Mouse (Mus musculus): Measurements from ENCODE around the gene Rfxank. TPM values are rescaled to one million over a fixed set of nuclear protein-coding genes. Genes with fewer than 3 reads are reported as not detected.

Rfxank gene
- polyA plus RNA-seq, 1 experiment, result 24.8 TPM

DNA sequence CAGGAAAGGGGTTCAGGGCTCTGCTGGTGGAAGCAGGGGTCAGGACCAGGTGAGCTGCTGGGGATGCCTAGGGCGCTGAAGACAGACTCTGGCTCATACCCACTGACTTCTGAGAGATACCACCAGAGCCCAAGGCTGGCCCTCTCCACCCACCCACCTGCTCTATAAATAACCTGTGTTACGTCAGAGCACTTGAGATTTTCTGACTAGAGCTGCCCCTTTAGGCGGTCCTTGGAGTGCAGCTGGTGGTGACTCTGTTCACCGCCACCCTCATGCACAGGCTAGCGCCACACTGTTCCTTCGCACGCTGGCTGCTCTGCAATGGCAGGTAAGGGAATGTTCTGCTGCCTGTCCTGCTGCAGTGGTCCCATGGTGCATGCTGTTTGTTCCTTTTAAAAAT is 35.1 kb upstream of the Rfxank start:
- WGBS, result 76% methylated on average over 7 of the region's 7 CpGs

DNA sequence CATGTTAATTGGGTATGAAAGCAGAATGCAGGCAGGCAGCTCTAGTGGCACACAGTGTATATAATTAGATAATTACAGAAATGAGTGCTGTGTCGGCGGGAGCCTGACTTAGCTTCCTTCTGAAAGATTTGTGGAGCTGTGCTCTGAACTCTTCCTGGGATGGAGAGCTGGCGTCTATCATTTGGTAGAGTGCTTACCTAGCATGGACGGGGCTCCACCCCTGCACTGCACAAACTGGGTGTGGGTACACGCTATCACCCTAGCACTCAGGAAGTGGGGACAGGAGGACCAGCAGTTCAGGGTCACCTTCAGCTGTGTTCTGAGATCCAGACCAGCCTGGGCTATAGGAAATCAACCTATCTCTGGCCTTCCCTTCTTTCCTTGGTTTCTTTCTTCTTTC is 34.4 kb upstream of the Rfxank start:
- H3K27me3 ChIP-seq (ENCODE audit: control insufficient read depth, insufficient read depth, low read length), result no peaks in the 10 kb centered on the region
- DNase-seq, result no peak
- WGBS, result 81% methylated on average over 5 of the region's 5 CpGs
- H3K4me3 ChIP-seq (replicated peaks; ENCODE audit: insufficient read depth, low read depth, low read length), result no peak overlapping the region
- H3K4me1 ChIP-seq (ENCODE audit: control insufficient read depth, insufficient read depth, low read length), result peaks cover 14% of the 10 kb centered on the region
- H3K27ac ChIP-seq (ENCODE audit: insufficient read depth, low read length), result no peak overlapping the region
- TF ChIP-seq POLR2A (IDR thresholded peaks at IDR 0.05; ENCODE audit: borderline replicate concordance, insufficient read depth, low read length) (no peak), CTCF (IDR thresholded peaks at IDR 0.05; ENCODE audit: borderline replicate concordance, insufficient read depth, low read depth, low read length) (no peak)

More for the DNA sequence above, 35.1 kb upstream of the Rfxank start:
- Histone ChIP-seq H3K27ac (ENCODE audit: insufficient read depth, low read length) (no peak overlapping the region), H3K27me3 (ENCODE audit: control insufficient read depth, insufficient read depth, low read length) (no peaks in the 10 kb centered on the region), H3K4me1 (ENCODE audit: control insufficient read depth, insufficient read depth, low read length) (peaks cover 14% of the 10 kb centered on the region), H3K4me3 (replicated peaks; ENCODE audit: insufficient read depth, low read depth, low read length) (no peak overlapping the region)
- DNase-seq, result no peak
- TF ChIP-seq CTCF (IDR thresholded peaks at IDR 0.05; ENCODE audit: borderline replicate concordance, insufficient read depth, low read depth, low read length), result no peak
- TF ChIP-seq POLR2A (IDR thresholded peaks at IDR 0.05; ENCODE audit: borderline replicate concordance, insufficient read depth, low read length), result no peak

DNA sequence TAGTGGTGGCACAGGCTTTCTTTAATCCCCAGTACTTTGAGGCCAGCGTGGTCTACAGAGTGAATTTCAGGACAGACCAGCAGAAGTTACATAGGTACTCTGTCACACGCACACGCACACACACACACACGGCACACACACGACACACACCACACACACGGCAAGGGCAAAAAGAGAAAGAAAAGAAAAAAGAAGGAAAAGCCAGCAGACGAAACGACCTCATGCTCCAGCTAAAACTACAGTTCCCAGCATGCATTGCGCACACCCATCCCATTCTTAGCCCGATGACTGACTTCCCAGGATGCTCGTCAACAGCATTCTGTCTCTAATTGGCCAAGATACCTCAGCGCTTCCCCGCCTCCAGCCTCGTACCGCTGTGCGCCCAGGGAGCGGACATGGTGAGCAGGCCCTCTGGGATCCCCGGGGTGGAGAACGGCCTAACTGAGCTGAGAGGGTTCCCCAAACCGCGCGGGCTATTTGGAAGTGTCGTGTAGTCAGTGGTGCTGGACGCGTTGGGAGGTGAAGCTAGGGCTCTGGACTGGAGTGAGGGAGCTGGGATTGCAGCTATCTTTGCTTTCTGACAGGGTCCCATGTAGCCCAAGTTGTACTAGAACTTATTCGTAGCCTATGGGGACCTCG is 33.2 kb upstream of the Rfxank start, which contains the start of gene Tmem161a:
TSS of gene Tmem161a (plus strand) at position 314 of the 639 bp plus-strand sequence.
- 0 out of 2 replicates have a peak within 1 kb of the TSS, but pooled peaks have one; percentile 42 for H3K27ac ChIP-seq (ENCODE audit: insufficient read depth, low read length)
- 2% methylated on average over 27 of the region's 27 CpGs for WGBS
- TF ChIP-seq POLR2A (IDR thresholded peaks at IDR 0.05; ENCODE audit: borderline replicate concordance, insufficient read depth, low read length) (peak; percentile 90), CTCF (IDR thresholded peaks at IDR 0.05; ENCODE audit: borderline replicate concordance, insufficient read depth, low read depth, low read length) (no peak)

DNA sequence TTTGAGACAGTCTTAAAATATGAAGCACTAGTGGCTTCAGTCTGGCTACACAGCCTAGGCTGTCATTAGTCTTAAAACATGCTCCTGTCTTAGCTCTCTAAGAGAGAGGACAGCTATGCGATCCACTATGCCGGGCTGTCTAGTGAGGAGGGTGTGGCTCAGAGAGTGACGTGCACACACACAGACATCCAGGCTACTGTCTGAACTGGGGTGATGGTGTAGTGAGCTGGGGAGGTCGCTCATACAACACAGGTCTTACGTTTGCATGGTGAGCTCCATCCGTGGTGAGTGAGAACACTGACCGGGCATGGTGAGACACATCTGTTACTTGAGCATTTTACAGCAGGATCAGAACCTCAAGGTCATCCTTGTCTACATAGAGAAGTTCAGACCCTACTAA is 32.3 kb upstream of the Rfxank start:
- Histone ChIP-seq H3K27me3 (ENCODE audit: control insufficient read depth, insufficient read depth, low read length) (no peaks in the 10 kb centered on the region), H3K4me3 (replicated peaks; ENCODE audit: insufficient read depth, low read depth, low read length) (no peak overlapping the region), H3K27ac (ENCODE audit: insufficient read depth, low read length) (no peak overlapping the region), H3K4me1 (ENCODE audit: control insufficient read depth, insufficient read depth, low read length) (peaks cover 14% of the 10 kb centered on the region)
- WGBS, result 89% methylated on average over 7 of the region's 7 CpGs
- no peak for TF ChIP-seq POLR2A (IDR thresholded peaks at IDR 0.05; ENCODE audit: borderline replicate concordance, insufficient read depth, low read length)
- no peak for TF ChIP-seq CTCF (IDR thresholded peaks at IDR 0.05; ENCODE audit: borderline replicate concordance, insufficient read depth, low read depth, low read length)
- no peak for DNase-seq

More for the DNA sequence above, 33.2 kb upstream of the Rfxank start, which contains the start of gene Tmem161a:
- Histone ChIP-seq H3K4me3 (replicated peaks; ENCODE audit: insufficient read depth, low read depth, low read length) (peak within 1 kb of the TSS; percentile 95), H3K27me3 (ENCODE audit: control insufficient read depth, insufficient read depth, low read length) (no peaks in the 10 kb centered on the region), H3K4me1 (ENCODE audit: control insufficient read depth, insufficient read depth, low read length) (peaks cover 14% of the 10 kb centered on the region)
- peak; percentile 91 to 94 for DNase-seq

DNA sequence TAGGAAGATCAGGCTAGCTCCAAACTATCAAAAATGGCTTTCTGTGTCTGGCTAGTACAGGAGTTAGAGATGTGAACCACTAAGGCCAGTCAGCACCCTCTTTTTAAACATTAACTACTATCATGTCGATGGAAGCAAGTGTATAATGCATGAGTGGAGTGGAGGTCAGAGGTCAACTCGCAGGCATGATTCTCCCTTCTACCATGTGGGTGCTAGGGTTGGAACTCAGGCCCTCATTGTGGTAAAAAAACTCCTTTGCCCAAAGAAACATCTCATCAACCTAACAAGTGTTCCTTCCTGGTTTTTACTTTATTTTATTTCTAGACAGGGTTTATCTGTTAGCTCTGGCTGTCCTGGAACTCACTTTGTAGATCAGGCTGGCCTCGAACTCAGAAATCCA is 31.8 kb upstream of the Rfxank start:
- 64% methylated on average over 3 of the region's 3 CpGs for WGBS
- no peak for DNase-seq
- TF ChIP-seq POLR2A (IDR thresholded peaks at IDR 0.05; ENCODE audit: borderline replicate concordance, insufficient read depth, low read length) (no peak), CTCF (IDR thresholded peaks at IDR 0.05; ENCODE audit: borderline replicate concordance, insufficient read depth, low read depth, low read length) (no peak)
- no peak overlapping the region for H3K27ac ChIP-seq (ENCODE audit: insufficient read depth, low read length)
- no peak overlapping the region for H3K4me3 ChIP-seq (replicated peaks; ENCODE audit: insufficient read depth, low read depth, low read length)
- H3K27me3 ChIP-seq (ENCODE audit: control insufficient read depth, insufficient read depth, low read length), result no peaks in the 10 kb centered on the region
- H3K4me1 ChIP-seq (ENCODE audit: control insufficient read depth, insufficient read depth, low read length), result peaks cover 14% of the 10 kb centered on the region

DNA sequence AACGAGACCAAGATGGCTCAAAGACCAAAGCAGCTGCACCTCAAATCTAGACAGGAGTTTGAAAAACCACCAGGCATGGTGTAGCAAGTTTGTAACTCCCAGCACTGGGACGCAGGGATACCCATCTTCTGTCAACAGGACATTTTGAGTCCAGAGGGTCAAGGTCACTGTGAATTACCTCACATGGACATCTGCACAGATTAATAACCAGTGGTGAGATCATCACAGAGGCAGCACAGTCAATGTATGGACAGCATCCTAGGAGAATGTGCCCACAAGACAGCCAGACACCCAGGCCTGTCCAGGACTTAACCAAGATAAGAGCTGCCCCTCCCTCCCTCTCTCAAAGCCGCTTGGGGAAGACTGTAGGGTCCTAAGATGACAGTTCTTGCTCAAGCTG is 31.2 kb upstream of the Rfxank start:
- no peak for DNase-seq
- Histone ChIP-seq H3K27ac (ENCODE audit: insufficient read depth, low read length) (no peak overlapping the region), H3K4me1 (ENCODE audit: control insufficient read depth, insufficient read depth, low read length) (peaks cover 14% of the 10 kb centered on the region), H3K27me3 (ENCODE audit: control insufficient read depth, insufficient read depth, low read length) (no peaks in the 10 kb centered on the region), H3K4me3 (replicated peaks; ENCODE audit: insufficient read depth, low read depth, low read length) (no peak overlapping the region)
- no peak for TF ChIP-seq CTCF (IDR thresholded peaks at IDR 0.05; ENCODE audit: borderline replicate concordance, insufficient read depth, low read depth, low read length)
- no peak for TF ChIP-seq POLR2A (IDR thresholded peaks at IDR 0.05; ENCODE audit: borderline replicate concordance, insufficient read depth, low read length)
- 90% methylated on average over 3 of the region's 3 CpGs for WGBS

DNA sequence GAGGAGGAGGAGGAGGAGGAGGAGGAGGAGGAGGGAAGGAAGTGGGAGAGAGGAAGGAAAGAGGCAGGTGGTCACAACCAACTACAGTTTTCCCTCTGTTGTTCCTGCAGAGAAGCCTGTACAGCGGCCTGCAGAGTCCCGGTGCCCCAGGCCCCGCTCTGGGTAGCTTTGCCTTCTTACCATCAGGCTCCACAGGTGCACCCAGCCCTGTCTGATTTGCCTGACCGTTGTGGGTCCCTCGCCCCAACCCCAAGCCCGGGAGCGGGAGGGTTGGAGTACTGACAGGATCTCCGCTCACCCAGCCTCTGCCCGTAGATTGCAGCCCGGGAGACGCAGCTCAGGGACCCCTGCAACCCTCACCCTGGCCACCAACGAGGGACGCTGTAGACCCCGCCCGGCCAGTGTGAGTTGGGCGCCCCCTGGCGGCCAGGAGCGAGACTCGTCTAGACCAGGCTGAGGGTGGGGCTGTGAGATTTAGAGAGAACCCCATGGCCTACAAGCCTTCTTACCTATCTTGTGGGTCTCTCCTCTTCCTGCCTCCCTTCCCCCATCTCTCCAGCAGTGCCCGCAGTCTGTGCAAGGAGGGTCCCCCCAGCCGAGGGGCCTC is 27.7 kb upstream of the Rfxank start:
- Histone ChIP-seq H3K4me3 (replicated peaks; ENCODE audit: insufficient read depth, low read depth, low read length) (peak overlapping the region; percentile 2), H3K4me1 (ENCODE audit: control insufficient read depth, insufficient read depth, low read length) (no peaks in the 10 kb centered on the region), H3K27ac (ENCODE audit: insufficient read depth, low read length) (no peak overlapping the region), H3K27me3 (ENCODE audit: control insufficient read depth, insufficient read depth, low read length) (no peaks in the 10 kb centered on the region)
- TF ChIP-seq POLR2A (IDR thresholded peaks at IDR 0.05; ENCODE audit: borderline replicate concordance, insufficient read depth, low read length) (no peak), CTCF (IDR thresholded peaks at IDR 0.05; ENCODE audit: borderline replicate concordance, insufficient read depth, low read depth, low read length) (peak; percentile 89)
- 2% methylated on average over 21 of the region's 21 CpGs for WGBS
- peak; percentile 48 to 73 for DNase-seq

DNA sequence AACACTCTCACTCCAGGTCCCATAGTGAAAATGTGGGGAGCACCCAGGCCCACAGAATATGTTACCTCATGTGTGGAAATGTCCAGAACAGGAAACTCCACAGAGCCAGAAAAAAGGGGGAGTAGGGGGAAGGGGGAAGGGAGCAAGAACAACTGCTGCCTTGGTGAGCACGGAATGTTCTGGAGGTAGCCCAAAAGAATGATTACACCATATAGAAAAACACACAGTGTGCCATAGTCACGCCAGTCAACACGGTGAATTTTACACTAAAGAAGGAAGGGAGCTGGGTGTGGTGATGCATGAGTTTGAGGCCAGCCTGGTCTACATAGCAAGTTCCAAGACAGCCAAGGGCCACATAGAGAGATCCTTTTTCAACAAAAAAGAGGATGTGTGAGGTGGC is 24.4 kb upstream of the Rfxank start:
- TF ChIP-seq CTCF (IDR thresholded peaks at IDR 0.05; ENCODE audit: borderline replicate concordance, insufficient read depth, low read depth, low read length), result no peak
- TF ChIP-seq POLR2A (IDR thresholded peaks at IDR 0.05; ENCODE audit: borderline replicate concordance, insufficient read depth, low read length), result no peak
- Histone ChIP-seq H3K4me3 (replicated peaks; ENCODE audit: insufficient read depth, low read depth, low read length) (no peak overlapping the region), H3K4me1 (ENCODE audit: control insufficient read depth, insufficient read depth, low read length) (no peaks in the 10 kb centered on the region), H3K27me3 (ENCODE audit: control insufficient read depth, insufficient read depth, low read length) (no peaks in the 10 kb centered on the region), H3K27ac (ENCODE audit: insufficient read depth, low read length) (no peak overlapping the region)
- DNase-seq, result no peak
- WGBS, result 69% methylated on average over 3 of the region's 3 CpGs

All from cerebellum, adult 2 months (tissue).